Mouse (Mus musculus): ENCODE results near the gene Brinp1.

DNA sequence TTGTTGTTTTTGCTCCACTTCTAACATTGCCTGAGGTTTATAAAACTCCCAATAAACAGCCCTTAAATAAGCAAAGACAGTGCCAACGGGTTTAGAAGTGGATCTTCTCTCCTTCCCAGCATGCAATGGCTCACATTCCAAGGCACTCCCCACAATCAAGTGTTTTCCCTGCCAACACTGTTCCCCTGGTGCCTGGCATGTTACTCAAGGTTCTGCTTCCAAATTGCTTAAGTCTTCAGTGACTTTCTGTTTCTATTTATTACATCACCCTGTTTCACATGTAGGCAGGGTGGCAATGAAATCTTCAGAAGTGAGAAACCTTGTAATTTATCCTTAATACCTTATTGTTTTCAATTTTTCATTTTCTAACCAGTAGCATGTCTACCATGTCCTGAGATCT is 97.3 kb downstream of the Brinp1 start:
- TF ChIP-seq GATA1 (IDR thresholded peaks at IDR 0.05; ENCODE audit: low read length) (no peak), TAL1 (IDR thresholded peaks at IDR 0.05; ENCODE audit: low read length) (no peak)
